Mouse (Mus musculus) kidney, embryonic 14.5 days (tissue): ENCODE results near the gene Mgrn1. TPM values are rescaled to one million over a fixed set of nuclear protein-coding genes. Genes with fewer than 3 reads are reported as not detected.

ENCODE experiments used
- ATAC-seq: fragments of 200-750 bp; cut with Nextera tagmentation; 2 replicates; pipeline ENCODE4 v1.8.0; 2017; ENCODE audit warnings: moderate number of reproducible peaks, mild to moderate bottlenecking, moderate TSS enrichment, moderate library complexity; ENCODE audit not compliant: low FRiP score, low TSS enrichment
- H3K27ac ChIP-seq: fragments of 300-500 bp; sonication (generic); 2 replicates; pipeline ENCODE4 v1.5.1; 2014; ENCODE audit warnings: low read depth, mild to moderate bottlenecking, low read length, moderate library complexity, mixed read lengths
- H3K27me3 ChIP-seq: fragments of 300-500 bp; sonication (generic); 2 replicates; pipeline ENCODE4 v1.6.1; 2014; ENCODE audit warnings: mild to moderate bottlenecking, low read length; ENCODE audit not compliant: control insufficient read depth, insufficient read depth
- H3K36me3 ChIP-seq: fragments of 300-500 bp; sonication (generic); 2 replicates; pipeline ENCODE4 v1.6.1; 2014; ENCODE audit warnings: low read length, mixed read lengths; ENCODE audit not compliant: control insufficient read depth, insufficient read depth
- H3K4me1 ChIP-seq: fragments of 300-500 bp; sonication (generic); 2 replicates; pipeline ENCODE4 v1.6.1; 2014; ENCODE audit warnings: low read length, mixed read lengths; ENCODE audit not compliant: control insufficient read depth, insufficient read depth
- H3K4me2 ChIP-seq: fragments of 300-500 bp; sonication (generic); replicated peaks from 2 replicates; pipeline ENCODE4 v1.6.1; 2014; ENCODE audit warnings: low read depth, mild to moderate bottlenecking, low read length
- H3K4me3 ChIP-seq: fragments of 300-500 bp; sonication (generic); 2 replicates; pipeline ENCODE4 v1.5.1; 2014; ENCODE audit warnings: mild to moderate bottlenecking, low read length
- H3K9ac ChIP-seq: fragments of 300-500 bp; sonication (generic); 2 replicates; pipeline ENCODE4 v1.6.1; 2014; ENCODE audit warnings: low read depth, mild to moderate bottlenecking, low read length, moderate library complexity
- H3K9me3 ChIP-seq: fragments of 300-500 bp; sonication (generic); 2 replicates; pipeline ENCODE4 v1.6.1; 2016; ENCODE audit warnings: low read length; ENCODE audit not compliant: control insufficient read depth
- WGBS: fragments of 180-500 bp; shearing (Covaris S2); extraction: QIAGEN DNeasy Blood & Tissue Kit; methylation state at CpG from one replicate; pipeline ENCODE4 v1.1.7; 2014; 5-methylcytosine and 5-hydroxymethylcytosine counted together
- polyA plus RNA-seq: library from polyadenylated mRNA; unstranded; fragments of >200 nt; fragmentation: Nextera tagmentation; extraction: Ambion mirVana; gene quantifications from 2 replicates; pipeline ENCODE4 v1.2.1, GENCODE M21; 2014

The Mgrn1 gene
- polyA plus RNA-seq, 1 experiment from 2014 or later: 89.2 TPM

- peaks cover 3% of the 10 kb centered on the region; the same call in 1 of the 2 replicates for H3K36me3 ChIP-seq
- 89% methylated on average over 2 of the region's 2 CpGs for WGBS
- no peaks in the 10 kb centered on the region for H3K27me3 ChIP-seq
- peaks cover 6% of the 10 kb centered on the region for H3K4me1 ChIP-seq
- no peak overlapping the region for H3K27ac ChIP-seq
- H3K9ac ChIP-seq: no peak overlapping the region
- no peak overlapping the region for H3K4me2 ChIP-seq
- no peak for ATAC-seq
- no peak overlapping the region for H3K4me3 ChIP-seq
- H3K9me3 ChIP-seq: no peaks in the 10 kb centered on the region
Observed at GRCm38 (mm10) chr16:4902390-4902789, 16.3 kb downstream of the Mgrn1 start.

GRCm38 (mm10) chr16:4903491-4904102 lies 17.5 kb downstream of the Mgrn1 start:
- WGBS: 51% methylated on average over 6 of the region's 6 CpGs
- Histone ChIP-seq H3K9ac (no peak overlapping the region), H3K4me3 (no peak overlapping the region), H3K36me3 (peaks cover 6% of the 10 kb centered on the region; the same call in 1 of the 2 replicates), H3K27me3 (no peaks in the 10 kb centered on the region), H3K9me3 (no peaks in the 10 kb centered on the region), H3K27ac (peak overlapping the region; percentile 17; the same call in 1 of the 2 replicates), H3K4me2 (no peak overlapping the region), H3K4me1 (peaks cover 6% of the 10 kb centered on the region)
- no peak; the same call in 1 of the 2 replicates for ATAC-seq

GRCm38 (mm10) chr16:4904878-4905277 lies 18.8 kb downstream of the Mgrn1 start:
- Histone ChIP-seq H3K4me1 (peaks cover 6% of the 10 kb centered on the region), H3K36me3 (peaks cover 12% of the 10 kb centered on the region; the same call in 1 of the 2 replicates), H3K9ac (no peak overlapping the region), H3K4me2 (no peak overlapping the region), H3K27me3 (no peaks in the 10 kb centered on the region), H3K27ac (no peak overlapping the region), H3K9me3 (no peaks in the 10 kb centered on the region), H3K4me3 (no peak overlapping the region)
- no peak for ATAC-seq
- WGBS: 77% methylated on average over 3 of the region's 3 CpGs

- ATAC-seq: no peak
- WGBS: 22% methylated on average over 1 of the region's 1 CpGs
- peaks cover 6% of the 10 kb centered on the region for H3K4me1 ChIP-seq
Observed at GRCm38 (mm10) chr16:4905591-4905990, 19.5 kb downstream of the Mgrn1 start.

GRCm38 (mm10) chr16:4906559-4906958 lies 20.5 kb downstream of the Mgrn1 start:
- no peak for ATAC-seq
- no peak overlapping the region for H3K27ac ChIP-seq
- no peaks in the 10 kb centered on the region for H3K9me3 ChIP-seq
- H3K4me3 ChIP-seq: no peak overlapping the region
- no peaks in the 10 kb centered on the region for H3K27me3 ChIP-seq
- peaks cover 6% of the 10 kb centered on the region for H3K4me1 ChIP-seq
- no peak overlapping the region for H3K9ac ChIP-seq
- no peak overlapping the region for H3K4me2 ChIP-seq
- H3K36me3 ChIP-seq: peaks cover 25% of the 10 kb centered on the region

More at GRCm38 (mm10) chr16:4905591-4905990, 19.5 kb downstream of the Mgrn1 start:
- no peak overlapping the region for H3K4me2 ChIP-seq
- no peak overlapping the region for H3K27ac ChIP-seq
- H3K36me3 ChIP-seq: peaks cover 16% of the 10 kb centered on the region; the same call in 1 of the 2 replicates
- no peak overlapping the region for H3K4me3 ChIP-seq
- no peaks in the 10 kb centered on the region for H3K9me3 ChIP-seq
- H3K9ac ChIP-seq: no peak overlapping the region
- no peaks in the 10 kb centered on the region for H3K27me3 ChIP-seq

- no peak for ATAC-seq
- H3K36me3 ChIP-seq: peaks cover 32% of the 10 kb centered on the region
- 67% methylated on average over 2 of the region's 2 CpGs for WGBS
- no peaks in the 10 kb centered on the region for H3K9me3 ChIP-seq
- H3K27me3 ChIP-seq: no peaks in the 10 kb centered on the region
- no peak overlapping the region for H3K4me3 ChIP-seq
- H3K4me2 ChIP-seq: no peak overlapping the region
- H3K27ac ChIP-seq: no peak overlapping the region
- H3K9ac ChIP-seq: no peak overlapping the region
- peaks cover 6% of the 10 kb centered on the region for H3K4me1 ChIP-seq
Observed at GRCm38 (mm10) chr16:4907386-4907785, 21.3 kb downstream of the Mgrn1 start.

GRCm38 (mm10) chr16:4907972-4908371 lies 21.9 kb downstream of the Mgrn1 start:
- Histone ChIP-seq H3K4me3 (no peak overlapping the region), H3K36me3 (peaks cover 37% of the 10 kb centered on the region), H3K9me3 (no peaks in the 10 kb centered on the region), H3K27ac (no peak overlapping the region), H3K27me3 (no peaks in the 10 kb centered on the region), H3K4me2 (no peak overlapping the region), H3K9ac (no peak overlapping the region), H3K4me1 (peaks cover 6% of the 10 kb centered on the region)
- ATAC-seq: no peak
- WGBS: 66% methylated on average over 5 of the region's 5 CpGs

GRCm38 (mm10) chr16:4909745-4910144 lies 23.7 kb downstream of the Mgrn1 start:
- Histone ChIP-seq H3K27me3 (no peaks in the 10 kb centered on the region), H3K9me3 (no peaks in the 10 kb centered on the region), H3K27ac (no peak overlapping the region), H3K36me3 (peaks cover 39% of the 10 kb centered on the region), H3K9ac (no peak overlapping the region), H3K4me3 (no peak overlapping the region), H3K4me2 (no peak overlapping the region), H3K4me1 (no peaks in the 10 kb centered on the region)
- WGBS: 98% methylated on average over 2 of the region's 2 CpGs
- ATAC-seq: no peak

GRCm38 (mm10) chr16:4910758-4911157 lies 24.7 kb downstream of the Mgrn1 start:
- no peaks in the 10 kb centered on the region for H3K9me3 ChIP-seq
- no peaks in the 10 kb centered on the region for H3K27me3 ChIP-seq
- H3K9ac ChIP-seq: no peak overlapping the region
- H3K4me2 ChIP-seq: no peak overlapping the region
- ATAC-seq: no peak
- H3K4me3 ChIP-seq: no peak overlapping the region
- 98% methylated on average over 8 of the region's 8 CpGs for WGBS
- H3K36me3 ChIP-seq: peaks cover 46% of the 10 kb centered on the region
- no peaks in the 10 kb centered on the region for H3K4me1 ChIP-seq
- H3K27ac ChIP-seq: no peak overlapping the region
